Comparison of ENCODE assay signal across 16 mouse cellular contexts in the genomic region with DNA sequence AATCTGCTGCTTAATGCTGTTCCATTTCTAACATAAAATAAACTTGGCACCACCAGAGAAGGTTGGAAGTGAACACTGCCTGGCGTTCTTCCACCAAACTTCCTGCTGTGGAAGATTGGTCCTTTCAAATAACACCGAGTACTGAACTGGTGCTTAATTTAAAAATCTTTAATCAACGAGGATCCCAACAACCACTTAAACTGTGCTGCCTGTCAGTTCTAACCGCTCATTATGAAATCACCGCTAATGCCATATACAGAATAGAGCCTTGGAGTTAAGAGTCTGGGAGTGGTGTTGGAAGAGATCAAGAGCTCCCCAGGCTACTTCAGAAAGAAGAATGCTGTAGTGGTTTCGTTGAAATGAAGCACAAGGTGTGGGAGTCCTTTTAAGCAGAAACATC. TPM values are rescaled to one million over a fixed set of nuclear protein-coding genes. Genes with fewer than 3 reads are reported as not detected.
A peak's percentile ranks its signal among the peaks of the same experiment; 100 is the strongest.
DNase-seq lines count a peak whose midpoint lies in the region; ATAC-seq and TF ChIP-seq lines count a peak whose summit lies in the region.
"Had no signal": no experiment of that assay in that cellular context is flagged by ENCODE, and none has a peak within 500 bp of the region (broad histone marks: within the 10 kb centered on the region; RNA-seq: fewer than 3 reads in every experiment).

No protein-coding gene starts in this region.

- 15% methylated on average over 6 of the region's 6 CpGs for whole genome bisulfite sequencing in forebrain, embryonic 16.5 days

- H3K27ac ChIP-seq in forebrain, embryonic 16.5 days (ENCODE audit: low read length) = no peak overlapping the region
- H3K27ac ChIP-seq: hindbrain, embryonic 13.5 days; limb, embryonic 15.5 days; macrophage; midbrain, embryonic 12.5 days had no signal

- H3K9ac ChIP-seq in forebrain, embryonic 16.5 days (replicated peaks; ENCODE audit: low read depth, low read length) = no peak overlapping the region
- H3K9ac ChIP-seq: hindbrain, embryonic 13.5 days; limb, embryonic 15.5 days; midbrain, embryonic 12.5 days had no signal

- H3K4me2 ChIP-seq in forebrain, embryonic 16.5 days (ENCODE audit: low read length) = no peak overlapping the region
- H3K4me2 ChIP-seq: hindbrain, embryonic 13.5 days; limb, embryonic 15.5 days; midbrain, embryonic 12.5 days had no signal

- TF ChIP-seq POLR2A in brain, embryonic 14.5 days (IDR thresholded peaks at IDR 0.05; ENCODE audit: borderline replicate concordance, extremely low read depth, insufficient read depth, insufficient read length, poor library complexity, severe bottlenecking) = no peak

- peaks cover 4% of the 10 kb centered on the region for H3K4me1 ChIP-seq in forebrain, embryonic 16.5 days (replicated peaks; ENCODE audit: control insufficient read depth, insufficient read depth, low read length)
- H3K4me1 ChIP-seq: hindbrain, embryonic 13.5 days; limb, embryonic 15.5 days; midbrain, embryonic 12.5 days had no signal

- peak; percentile 6 to 30 for DNase-seq in left cerebral cortex, postnatal 14 days (ENCODE audit: low spot score in 2 of 2)
- no peak for DNase-seq in left cerebral cortex, adult 11 months (ENCODE audit: low spot score)
- DNase-seq in brain, embryonic 14.5 days (ENCODE audit: low read depth) = peak; percentile 75
- peak; percentile 12 for DNase-seq in lung, postnatal 10 days
- no peak for DNase-seq in MN1 (ENCODE audit: low spot score)
- DNase-seq: adrenal gland, postnatal 10 days; heart, adult 11 months; kidney, postnatal 14 days; right cerebral cortex, adult 18-20 months had no signal

- ATAC-seq in forebrain, embryonic 16.5 days = peak; percentile 40; the same call in 1 of the 2 replicates
- ATAC-seq in activated CD4-positive, CD25-positive, alpha-beta regulatory T cell, adult 4 months = no peak
- ATAC-seq: intestine, postnatal 0 days had no signal

- no peaks in the 10 kb centered on the region for H3K27me3 ChIP-seq in forebrain, embryonic 16.5 days (replicated peaks; ENCODE audit: control insufficient read depth, insufficient read depth, low read length)
- H3K27me3 ChIP-seq: limb, embryonic 15.5 days had no signal

- H3K9me3 ChIP-seq in forebrain, embryonic 16.5 days (ENCODE audit: control insufficient read depth, low read length) = no peaks in the 10 kb centered on the region
- H3K9me3 ChIP-seq: hindbrain, embryonic 13.5 days; limb, embryonic 15.5 days; midbrain, embryonic 12.5 days had no signal

- no peak for TF ChIP-seq CTCF in brain, embryonic 14.5 days (IDR thresholded peaks at IDR 0.05; ENCODE audit: borderline replicate concordance, extremely low read depth, insufficient read depth, insufficient read length)

- H3K4me3 ChIP-seq in forebrain, embryonic 16.5 days (replicated peaks; ENCODE audit: low read length) = no peak overlapping the region
- H3K4me3 ChIP-seq: hindbrain, embryonic 13.5 days; limb, embryonic 15.5 days; midbrain, embryonic 12.5 days had no signal

- H3K36me3 ChIP-seq in forebrain, embryonic 16.5 days (ENCODE audit: control insufficient read depth, insufficient read depth) = no peaks in the 10 kb centered on the region
- H3K36me3 ChIP-seq: hindbrain, embryonic 13.5 days; limb, embryonic 15.5 days; midbrain, embryonic 12.5 days had no signal

- intact Hi-C loops in left cerebral cortex, postnatal 14 days (cut with DNase I) = no loop called here

RNA-seq across cellular contexts. Expression of a gene that starts 28.4 kb away (rescaled TPM):
- total RNA-seq in left cerebral cortex, postnatal 14 days (2021) = 10 to 100 TPM; 22.3 TPM
- polyA plus RNA-seq in brain, embryonic 14.5 days (2012; rRNA removed) = 17.5 and 22.5 TPM in 2 replicates
- polyA plus RNA-seq in forebrain, embryonic 16.5 days (2015; fragmentation: Nextera tagmentation; extraction: Ambion mirVana) = 30.3 and 35.0 TPM in 2 replicates
- 10 to 100 TPM; 23.4 to 25.1 TPM for polyA plus RNA-seq in activated CD4-positive, CD25-positive, alpha-beta regulatory T cell, adult 4 months (2017; shearing (Covaris generic))

Comparison
In these comparisons a context has a peak if more than half of its experiments do, and no peak if none do; other contexts are left out.
1. DNase-seq: peak in left cerebral cortex, postnatal 14 days (2 of 2), brain, embryonic 14.5 days (single experiment) and lung, postnatal 10 days (single experiment); none in left cerebral cortex, adult 11 months (single experiment) and MN1 (single experiment).